Mouse (Mus musculus) neural tube, embryonic 11.5 days (tissue): ENCODE data around the gene Gm6890. TPM values are rescaled to one million over a fixed set of nuclear protein-coding genes. Genes with fewer than 3 reads are reported as not detected.
"Not testable (repeated sequence)": the region's sequence is repeated elsewhere in the genome, so short reads cannot be mapped to it uniquely, and the experiment has no call there.

ENCODE experiments used
- ATAC-seq: fragments of 200-750 bp; cut with Nextera tagmentation; 2 replicates; pipeline ENCODE4 v1.8.0; 2017; ENCODE audit warnings: moderate number of reproducible peaks, mild to moderate bottlenecking, moderate TSS enrichment, moderate library complexity; ENCODE audit not compliant: insufficient read depth, low FRiP score, low TSS enrichment
- DNase-seq: peaks from one replicate; pipeline ENCODE4 v3.0.0-alpha.2; 2015; ENCODE audit warnings: low spot score
- H3K27ac ChIP-seq: fragments of 300-500 bp; sonication (generic); 2 replicates; pipeline ENCODE4 v1.5.1; 2014; ENCODE audit warnings: low read depth, mild to moderate bottlenecking, low read length
- H3K27me3 ChIP-seq: fragments of 300-500 bp; sonication (generic); 2 replicates; pipeline ENCODE4 v1.6.1; 2014; ENCODE audit warnings: mild to moderate bottlenecking, low read length, mixed read lengths; ENCODE audit not compliant: control insufficient read depth, insufficient read depth
- H3K36me3 ChIP-seq: fragments of 300-500 bp; sonication (generic); 2 replicates; pipeline ENCODE4 v1.6.1; 2014; ENCODE audit warnings: mild to moderate bottlenecking, low read length, moderate library complexity, mixed read lengths; ENCODE audit not compliant: control insufficient read depth, insufficient read depth
- H3K4me1 ChIP-seq: fragments of 300-500 bp; sonication (generic); 2 replicates; pipeline ENCODE4 v1.6.1; 2014; ENCODE audit warnings: low read length, mixed read lengths; ENCODE audit not compliant: control insufficient read depth, insufficient read depth
- H3K4me2 ChIP-seq: fragments of 300-500 bp; sonication (generic); 2 replicates; pipeline ENCODE4 v1.6.1; 2014; ENCODE audit warnings: low read depth, mild to moderate bottlenecking, moderate library complexity
- H3K4me3 ChIP-seq: fragments of 300-500 bp; sonication (generic); 2 replicates; pipeline ENCODE4 v1.5.1; 2014; ENCODE audit warnings: low read depth, low read length
- H3K9ac ChIP-seq: fragments of 300-500 bp; sonication (generic); 2 replicates; pipeline ENCODE4 v1.6.1; 2014; ENCODE audit warnings: mild to moderate bottlenecking, low read length
- H3K9me3 ChIP-seq: fragments of 300-500 bp; sonication (generic); 2 replicates; pipeline ENCODE4 v1.6.1; 2016; ENCODE audit warnings: low read length; ENCODE audit not compliant: control insufficient read depth
- WGBS: fragments of 180-500 bp; shearing (Covaris S2); extraction: QIAGEN DNeasy Blood & Tissue Kit; methylation state at CpG from one replicate; pipeline ENCODE4 v1.1.7; 2014; 5-methylcytosine and 5-hydroxymethylcytosine counted together
- polyA plus RNA-seq: library from polyadenylated mRNA; unstranded; fragments of >200 nt; fragmentation: Nextera tagmentation; extraction: Ambion mirVana; gene quantifications from 2 replicates; pipeline ENCODE4 v1.2.1, GENCODE M21; 2014

The Gm6890 gene
- polyA plus RNA-seq = not detected in 2 replicates

DNA sequence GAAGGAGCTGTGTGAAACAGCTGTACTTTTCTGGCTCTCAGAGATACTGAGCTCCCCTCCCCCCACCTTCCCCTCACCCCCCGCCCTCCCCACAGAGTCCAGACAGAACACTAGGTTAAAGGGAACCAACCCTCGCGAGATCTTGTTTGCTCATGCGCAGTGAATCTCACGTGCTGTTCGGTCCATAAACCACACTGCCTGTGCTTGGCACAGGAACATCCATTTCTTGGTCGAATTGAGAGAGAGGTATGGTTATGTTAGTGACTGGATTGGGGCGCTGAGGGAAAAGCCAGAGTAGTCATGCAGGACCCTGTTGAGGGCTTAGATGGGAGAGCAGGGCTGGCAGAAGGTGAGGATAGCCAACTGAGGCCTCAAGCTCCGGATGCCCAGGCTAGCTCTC, at the start of gene Gm6890:
TSS of gene Gm6890 (plus strand) at position 301 of the 400 bp plus-strand sequence.
- H3K9me3 ChIP-seq, ATAC-seq, DNase-seq, H3K4me3 ChIP-seq, H3K27ac ChIP-seq, H3K4me2 ChIP-seq, H3K9ac ChIP-seq, H3K36me3 ChIP-seq, H3K4me1 ChIP-seq, H3K27me3 ChIP-seq: not testable (repeated sequence)
- WGBS = 89% methylated on average over 9 of the region's 9 CpGs

GRCm38 (mm10) chrX:74726195-74726594, 14.5 kb upstream of the Gm6890 start:
- WGBS = 91% methylated on average over 2 of the region's 10 CpGs
- not testable (repeated sequence) for H3K4me2 ChIP-seq, H3K27ac ChIP-seq, H3K27me3 ChIP-seq, H3K9me3 ChIP-seq, H3K9ac ChIP-seq, DNase-seq, H3K4me1 ChIP-seq, H3K36me3 ChIP-seq, H3K4me3 ChIP-seq, ATAC-seq

DNA sequence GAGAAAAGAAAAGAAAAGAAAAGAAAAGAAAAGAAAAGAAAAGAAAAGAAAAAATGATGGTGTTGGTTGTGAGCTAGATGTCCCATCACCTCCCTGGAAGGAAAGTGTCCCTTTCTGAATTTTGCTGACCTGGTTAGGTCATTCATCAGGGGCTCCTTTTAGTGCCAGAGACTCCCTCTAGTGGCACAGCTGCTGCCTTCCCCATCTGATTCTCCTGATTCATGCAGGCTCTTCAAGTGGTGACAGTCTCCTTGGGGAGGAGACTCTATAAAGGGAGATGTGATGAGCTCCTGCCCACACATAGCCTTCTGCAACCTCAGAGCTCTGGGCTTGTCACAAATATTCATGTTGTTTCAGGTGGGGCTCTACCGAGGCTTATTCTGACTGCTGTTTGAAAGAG, 30.0 kb downstream of the Gm6890 start:
- not testable (repeated sequence) for H3K4me1 ChIP-seq, H3K4me2 ChIP-seq, H3K9ac ChIP-seq, DNase-seq, H3K4me3 ChIP-seq, ATAC-seq, H3K27ac ChIP-seq, H3K9me3 ChIP-seq, H3K36me3 ChIP-seq, H3K27me3 ChIP-seq
- no CpG with 5 or more reads among the region's 1 CpGs for WGBS

Other genes with a start within 250 kb of the Gm6890 start
- gene Olfr1326-ps1, start 166.0 kb upstream of the Gm6890 start, polyA plus RNA-seq = not detected in 2 replicates
- not detected in 2 replicates for gene Olfr1325, start 148.2 kb upstream of the Gm6890 start, polyA plus RNA-seq
- gene Gm5640, start 95.3 kb upstream of the Gm6890 start, polyA plus RNA-seq = not detected in 2 replicates
- not detected in 2 replicates for gene Gm5936, start 96.3 kb downstream of the Gm6890 start, polyA plus RNA-seq